Mouse (Mus musculus): ENCODE data around the gene Dst. TPM values are rescaled to one million over a fixed set of nuclear protein-coding genes. Genes with fewer than 3 reads are reported as not detected.
A peak's percentile ranks its signal among the peaks of the same experiment; 100 is the strongest.

Dst gene
- total and polyA plus RNA-seq, 2 experiments from 2014 or later: 31.7 to 155 TPM

- TF ChIP-seq CTCF (IDR thresholded peaks at IDR 0.05): no peak
- Histone ChIP-seq H3K9me3 (ENCODE audit: low read length) (no peaks in the 10 kb centered on the region), H3K4me2 (ENCODE audit: low read depth, low read length, poor library complexity, severe bottlenecking) (no peak overlapping the region), H3K27ac (ENCODE audit: low read depth, low read length) (no peak overlapping the region), H3K4me3 (ENCODE audit: low read depth, low read length) (no peak overlapping the region), H3K9ac (replicated peaks; ENCODE audit: low read length, poor library complexity, severe bottlenecking) (no peak overlapping the region), H3K27me3 (ENCODE audit: insufficient read depth, low read length) (no peaks in the 10 kb centered on the region), H3K36me3 (ENCODE audit: insufficient read depth, low read length) (peaks cover 75% of the 10 kb centered on the region), H3K4me1 (ENCODE audit: insufficient read depth, low read length) (no peaks in the 10 kb centered on the region)
- ATAC-seq (ENCODE audit: low FRiP score): no peak
- DNase-seq (ENCODE audit: low spot score): no peak
- WGBS: 90% methylated on average over 14 of the region's 14 CpGs
Observed at GRCm38 (mm10) chr1:34293198-34293597, 385.2 kb downstream of the Dst start.

DNA sequence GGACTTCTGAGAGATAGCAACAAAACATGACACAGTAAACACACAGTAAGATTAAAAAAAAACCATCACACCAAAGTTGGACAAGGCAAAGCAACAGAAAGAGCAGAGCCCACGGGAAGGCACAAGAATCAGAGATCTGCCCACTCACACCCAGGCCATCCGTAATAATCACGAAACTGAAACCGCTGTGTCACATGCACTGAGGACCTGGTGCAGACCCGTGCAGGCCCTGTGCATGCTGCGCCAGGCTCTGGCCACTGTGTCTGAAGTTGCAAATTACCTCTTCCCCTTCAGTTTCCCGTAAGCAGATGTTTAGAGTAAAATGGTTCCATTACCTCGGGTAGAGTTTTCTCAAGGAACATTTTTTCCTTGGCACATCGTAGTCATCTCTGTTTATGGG is 389.6 kb downstream of the Dst start:
- 86% methylated on average over 9 of the region's 9 CpGs for WGBS
- DNase-seq (ENCODE audit: low spot score) (no peak), ATAC-seq (ENCODE audit: low FRiP score) (no peak)
- no peak for TF ChIP-seq CTCF (IDR thresholded peaks at IDR 0.05)
- Histone ChIP-seq H3K27ac (ENCODE audit: low read depth, low read length) (no peak overlapping the region), H3K27me3 (ENCODE audit: insufficient read depth, low read length) (no peaks in the 10 kb centered on the region), H3K36me3 (ENCODE audit: insufficient read depth, low read length) (peaks cover 45% of the 10 kb centered on the region), H3K9me3 (ENCODE audit: low read length) (no peaks in the 10 kb centered on the region), H3K4me3 (ENCODE audit: low read depth, low read length) (no peak overlapping the region), H3K4me1 (ENCODE audit: insufficient read depth, low read length) (no peaks in the 10 kb centered on the region), H3K9ac (replicated peaks; ENCODE audit: low read length, poor library complexity, severe bottlenecking) (no peak overlapping the region), H3K4me2 (ENCODE audit: low read depth, low read length, poor library complexity, severe bottlenecking) (no peak overlapping the region)

DNA sequence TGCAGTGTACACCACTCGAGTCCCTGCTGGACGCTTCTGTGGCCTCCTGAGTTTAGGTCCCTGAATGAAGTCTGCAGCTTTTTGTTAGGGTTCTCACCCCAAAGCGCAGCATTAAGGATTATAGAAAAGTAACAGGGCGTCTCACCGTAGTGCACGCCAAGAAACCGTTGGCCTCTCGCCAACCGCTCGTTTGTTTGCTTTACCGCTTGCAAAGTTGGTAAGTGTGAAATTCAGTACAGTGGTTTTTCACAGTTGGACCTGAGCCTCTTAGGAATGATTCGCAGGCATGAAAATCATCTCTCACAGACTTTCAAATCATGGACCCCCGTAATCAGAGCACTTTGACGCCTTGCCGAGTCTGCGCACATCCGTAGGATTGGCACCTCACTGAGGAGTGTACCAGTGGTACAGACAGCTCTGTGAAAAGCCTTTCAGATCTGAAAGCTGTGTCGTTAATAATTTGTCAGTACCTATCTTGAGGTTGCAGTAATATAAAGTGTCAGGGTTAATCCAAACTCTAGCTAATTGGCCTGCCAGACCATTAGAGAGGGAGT is 390.7 kb downstream of the Dst start:
- ATAC-seq (ENCODE audit: low FRiP score): no peak
- no peaks in the 10 kb centered on the region for H3K4me1 ChIP-seq (ENCODE audit: insufficient read depth, low read length)
- DNase-seq (ENCODE audit: low spot score): peak; percentile 39
- no peaks in the 10 kb centered on the region for H3K27me3 ChIP-seq (ENCODE audit: insufficient read depth, low read length)
- H3K4me2 ChIP-seq (ENCODE audit: low read depth, low read length, poor library complexity, severe bottlenecking): no peak overlapping the region
- no peak for TF ChIP-seq CTCF (IDR thresholded peaks at IDR 0.05)
- H3K9ac ChIP-seq (replicated peaks; ENCODE audit: low read length, poor library complexity, severe bottlenecking): no peak overlapping the region
- 34% methylated on average over 18 of the region's 18 CpGs for WGBS
- no peaks in the 10 kb centered on the region for H3K9me3 ChIP-seq (ENCODE audit: low read length)
- no peak overlapping the region for H3K27ac ChIP-seq (ENCODE audit: low read depth, low read length)
- no peak overlapping the region for H3K4me3 ChIP-seq (ENCODE audit: low read depth, low read length)
- H3K36me3 ChIP-seq (ENCODE audit: insufficient read depth, low read length): peaks cover 43% of the 10 kb centered on the region

GRCm38 (mm10) chr1:34299507-34299906 is 391.5 kb downstream of the Dst start:
- Histone ChIP-seq H3K36me3 (ENCODE audit: insufficient read depth, low read length) (peaks cover 40% of the 10 kb centered on the region), H3K4me3 (ENCODE audit: low read depth, low read length) (no peak overlapping the region), H3K27ac (ENCODE audit: low read depth, low read length) (no peak overlapping the region), H3K9ac (replicated peaks; ENCODE audit: low read length, poor library complexity, severe bottlenecking) (no peak overlapping the region), H3K4me1 (ENCODE audit: insufficient read depth, low read length) (no peaks in the 10 kb centered on the region), H3K27me3 (ENCODE audit: insufficient read depth, low read length) (no peaks in the 10 kb centered on the region), H3K9me3 (ENCODE audit: low read length) (no peaks in the 10 kb centered on the region), H3K4me2 (ENCODE audit: low read depth, low read length, poor library complexity, severe bottlenecking) (no peak overlapping the region)
- ATAC-seq (ENCODE audit: low FRiP score) (no peak), DNase-seq (ENCODE audit: low spot score) (no peak)
- 43% methylated on average over 13 of the region's 13 CpGs for WGBS
- no peak for TF ChIP-seq CTCF (IDR thresholded peaks at IDR 0.05)

DNA sequence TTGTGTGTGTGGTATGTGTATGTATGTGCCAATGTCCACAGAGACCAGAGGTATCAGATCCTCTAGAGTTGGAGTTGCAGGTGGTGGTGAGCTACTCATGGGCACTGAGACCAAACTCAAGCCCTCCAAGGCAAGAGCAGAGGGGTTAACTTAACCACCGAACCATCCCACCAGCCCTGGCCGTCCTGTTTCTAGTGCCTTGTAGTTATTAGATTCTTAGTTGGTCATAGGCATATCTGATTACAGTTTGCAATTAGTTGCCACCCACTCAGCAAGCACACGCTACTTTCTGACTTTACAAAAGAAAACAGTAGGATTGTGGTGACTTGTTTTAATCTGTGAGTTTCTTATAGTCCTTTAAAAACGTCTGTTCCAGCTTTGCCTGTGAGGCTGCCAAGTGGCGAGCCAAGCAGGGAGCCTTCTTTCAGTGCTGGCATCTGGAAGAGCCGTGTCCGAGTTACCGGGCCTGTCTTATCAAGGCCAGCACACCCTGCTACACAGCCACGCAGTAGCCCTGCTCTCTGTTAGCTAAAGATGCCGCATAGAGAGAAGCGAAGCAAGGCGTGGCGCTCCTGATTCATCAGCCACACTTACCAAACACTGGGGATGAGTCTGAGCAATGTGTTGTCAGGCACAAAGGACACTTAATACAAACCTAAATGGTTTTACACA is 392.4 kb downstream of the Dst start:
- no peaks in the 10 kb centered on the region for H3K4me1 ChIP-seq (ENCODE audit: insufficient read depth, low read length)
- ATAC-seq (ENCODE audit: low FRiP score): no peak
- H3K36me3 ChIP-seq (ENCODE audit: insufficient read depth, low read length): peaks cover 31% of the 10 kb centered on the region
- TF ChIP-seq CTCF (IDR thresholded peaks at IDR 0.05): no peak
- no peak overlapping the region for H3K4me2 ChIP-seq (ENCODE audit: low read depth, low read length, poor library complexity, severe bottlenecking)
- H3K9me3 ChIP-seq (ENCODE audit: low read length): no peaks in the 10 kb centered on the region
- WGBS: 72% methylated on average over 13 of the region's 13 CpGs
- H3K9ac ChIP-seq (replicated peaks; ENCODE audit: low read length, poor library complexity, severe bottlenecking): no peak overlapping the region
- no peak overlapping the region for H3K4me3 ChIP-seq (ENCODE audit: low read depth, low read length)
- DNase-seq (ENCODE audit: low spot score): no peak
- no peaks in the 10 kb centered on the region for H3K27me3 ChIP-seq (ENCODE audit: insufficient read depth, low read length)
- H3K27ac ChIP-seq (ENCODE audit: low read depth, low read length): no peak overlapping the region

DNA sequence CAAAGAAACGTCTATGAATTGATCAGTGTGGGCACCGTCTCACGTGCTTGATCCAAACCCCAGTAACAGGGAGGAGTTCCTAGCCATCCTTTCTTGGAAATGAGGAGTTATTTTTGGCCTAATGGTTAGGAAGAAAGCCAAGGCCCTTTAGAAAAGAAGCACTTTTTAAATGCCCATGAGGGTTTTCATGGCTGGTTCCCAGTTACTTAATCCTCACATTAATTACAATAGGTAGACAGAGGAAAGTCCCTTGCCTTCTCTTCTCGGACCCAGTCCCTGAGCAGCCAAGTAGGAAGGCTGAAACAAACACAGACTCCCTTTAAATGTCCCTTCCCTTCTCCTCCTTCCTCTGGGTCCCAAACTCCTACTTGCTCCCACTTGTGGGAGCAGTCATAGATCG is 396.2 kb downstream of the Dst start:
- no peaks in the 10 kb centered on the region for H3K27me3 ChIP-seq (ENCODE audit: insufficient read depth, low read length)
- ATAC-seq (ENCODE audit: low FRiP score): no peak
- TF ChIP-seq CTCF (IDR thresholded peaks at IDR 0.05): no peak
- peaks cover 35% of the 10 kb centered on the region for H3K36me3 ChIP-seq (ENCODE audit: insufficient read depth, low read length)
- 77% methylated on average over 5 of the region's 5 CpGs for WGBS
- no peak overlapping the region for H3K27ac ChIP-seq (ENCODE audit: low read depth, low read length)
- DNase-seq (ENCODE audit: low spot score): no peak
- no peak overlapping the region for H3K4me3 ChIP-seq (ENCODE audit: low read depth, low read length)
- H3K4me1 ChIP-seq (ENCODE audit: insufficient read depth, low read length): no peaks in the 10 kb centered on the region
- H3K9me3 ChIP-seq (ENCODE audit: low read length): no peaks in the 10 kb centered on the region
- H3K4me2 ChIP-seq (ENCODE audit: low read depth, low read length, poor library complexity, severe bottlenecking): no peak overlapping the region
- no peak overlapping the region for H3K9ac ChIP-seq (replicated peaks; ENCODE audit: low read length, poor library complexity, severe bottlenecking)

All from midbrain, postnatal 0 days (tissue).